Comparison of ENCODE assay signal across 8 mouse cellular contexts in the genomic region with DNA sequence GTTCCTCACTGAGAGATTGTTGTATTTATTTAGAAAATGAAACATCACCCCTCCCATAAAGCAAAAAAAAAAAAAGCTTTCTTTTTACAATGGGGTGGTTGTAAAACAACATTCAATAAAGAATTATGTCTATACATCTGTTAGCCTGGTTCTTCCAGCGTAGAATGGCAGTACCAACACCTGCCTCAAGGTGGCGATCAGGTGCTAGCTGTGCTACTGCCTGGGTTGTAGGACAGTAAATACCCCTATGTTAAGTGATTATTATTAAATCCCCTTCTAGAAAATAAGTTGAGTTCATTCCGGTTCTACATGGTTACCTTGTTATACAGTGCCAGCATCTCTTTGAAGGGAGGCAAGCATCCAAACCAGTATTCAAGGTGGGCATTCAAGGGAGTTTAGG.
DNase-seq lines count a peak whose midpoint lies in the region; ATAC-seq and TF ChIP-seq lines count a peak whose summit lies in the region.

No protein-coding gene starts in this region.

- H3K27me3 ChIP-seq in heart, embryonic 11.5 days (ENCODE audit: control insufficient read depth, insufficient read depth, low read length), result no peaks in the 10 kb centered on the region
- H3K27me3 ChIP-seq in Patski, result no peaks in the 10 kb centered on the region

- peak; percentile 90 for DNase-seq in heart, adult 11 months
- peak; percentile 66 for DNase-seq in 3T3-L1 (ENCODE audit: low read depth, low spot score)
- no peak for DNase-seq in Patski (ENCODE audit: low read depth, low spot score)
- DNase-seq in forelimb bud, embryonic 11.5 days (ENCODE audit: low read depth, low spot score), result peak; percentile 31
- peak; percentile 39 to 58 for DNase-seq in left cerebral cortex, postnatal 14 days (ENCODE audit: low spot score in 2 of 2)
- DNase-seq in yolk sac, embryonic 10.5 days (ENCODE audit: low spot score), result no peak

- no peak overlapping the region for H3K27ac ChIP-seq in heart, embryonic 11.5 days (ENCODE audit: low read depth, low read length)

- H3K4me2 ChIP-seq in heart, embryonic 11.5 days, result no peak overlapping the region

- no peak overlapping the region for H3K9ac ChIP-seq in heart, embryonic 11.5 days (ENCODE audit: low read depth, low read length)

- CTCF ChIA-PET in Patski (lab: Charles Lee), result interaction anchor here (0.8 to 4.3 kb wide), 11 partner anchors 8 to 560 kb away, joined by 3 to 28 read pairs (median 5); no protein-coding TSS in a partner anchor

- intact Hi-C loops in left cerebral cortex, postnatal 14 days (cut with DNase I), result loop anchor here (10.0 kb wide), 1 partner anchor 288 kb away; no protein-coding TSS in a partner anchor

- 54% methylated on average over 3 of the region's 3 CpGs for WGBS in heart, embryonic 11.5 days (ENCODE audit: insufficient replicate concordance)

- no peaks in the 10 kb centered on the region for H3K4me1 ChIP-seq in heart, embryonic 11.5 days (ENCODE audit: control insufficient read depth, insufficient read depth, low read length)

- H3K9me3 ChIP-seq in heart, embryonic 11.5 days (replicated peaks; ENCODE audit: control insufficient read depth, low read length), result no peaks in the 10 kb centered on the region

- H3K4me3 ChIP-seq in heart, embryonic 11.5 days (ENCODE audit: low read depth, low read length), result no peak overlapping the region

- in situ Hi-C loops in Patski (cut with MboI; ENCODE audit: low pct_unique_long_range_greater_than_20kb), result loop anchor here (5.0 to 10.0 kb wide), 3 partner anchors 160 to 558 kb away; no protein-coding TSS in a partner anchor

- peak; percentile 85 for TF ChIP-seq CTCF in Patski (IDR thresholded peaks at IDR 0.05)

- ATAC-seq in heart, embryonic 11.5 days (replicated peaks; ENCODE audit: insufficient number of reproducible peaks, low FRiP score, low TSS enrichment), result no peak
- no peak for ATAC-seq in Patski
- ATAC-seq in neutrophil, adult 5-6 weeks (ENCODE audit: extremely low read depth, insufficient number of reproducible peaks, low FRiP score, poor library complexity, severe bottlenecking), result peak; percentile 64; the same call in 1 of the 2 replicates

- H3K36me3 ChIP-seq in heart, embryonic 11.5 days (ENCODE audit: control insufficient read depth, insufficient read depth, low read length), result peaks cover 3% of the 10 kb centered on the region; the same call in 1 of the 2 replicates

- POLR2A ChIA-PET in Patski (lab: Charles Lee), result interaction anchor here (0.6 to 0.7 kb wide), 2 partner anchors 63 to 303 kb away, joined by 3 to 4 read pairs; no protein-coding TSS in a partner anchor

Comparison
In these comparisons a context has a peak if more than half of its experiments do, and no peak if none do; other contexts are left out.
1. DNase-seq: peak in heart, adult 11 months (single experiment), 3T3-L1 (single experiment), forelimb bud, embryonic 11.5 days (single experiment) and left cerebral cortex, postnatal 14 days (2 of 2); none in Patski (single experiment) and yolk sac, embryonic 10.5 days (single experiment).